Mouse (Mus musculus): Measurements from ENCODE around the gene Ctnnd2. TPM values are rescaled to one million over a fixed set of nuclear protein-coding genes. Genes with fewer than 3 reads are reported as not detected.

The Ctnnd2 gene
- polyA plus RNA-seq, 1 experiment = 0.02 TPM

DNA sequence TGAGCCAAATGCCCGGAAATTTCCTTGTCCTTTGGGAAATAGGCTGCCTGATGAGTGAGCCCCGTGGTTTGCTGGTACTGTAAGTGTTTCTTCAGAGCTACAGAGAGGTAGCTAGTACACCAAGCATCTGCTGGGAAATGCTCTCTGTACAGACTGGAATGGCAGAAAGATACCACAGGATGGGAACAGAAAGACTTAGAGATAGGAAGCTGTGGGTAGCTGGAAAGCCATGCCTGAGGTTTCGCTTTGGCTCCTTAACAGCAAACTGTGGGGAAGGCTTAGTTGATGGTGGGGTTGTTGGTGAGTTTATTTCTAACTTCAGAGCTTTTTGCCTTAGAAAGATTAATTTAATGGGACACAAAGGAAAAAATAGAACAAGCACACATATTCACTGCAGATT lies 485.2 kb downstream of the Ctnnd2 start:
- no peak overlapping the region for H3K4me3 ChIP-seq
- H3K27me3 ChIP-seq (ENCODE audit: control insufficient read depth, insufficient read depth, insufficient read length) = no peaks in the 10 kb centered on the region
- no peak overlapping the region for H3ac ChIP-seq (ENCODE audit: control insufficient read depth, insufficient read length)
- TF ChIP-seq MAX (IDR thresholded peaks at IDR 0.05; ENCODE audit: low read depth) = no peak
- TF ChIP-seq REST (IDR thresholded peaks at IDR 0.05; ENCODE audit: insufficient read depth, insufficient read length) = no peak
- no peak for TF ChIP-seq MYOG (IDR thresholded peaks at IDR 0.05; ENCODE audit: control insufficient read depth in 1 of 3, insufficient read depth in 1 of 3, insufficient read length in 2 of 3, low read depth in 2 of 3)
- no peak for TF ChIP-seq USF1 (IDR thresholded peaks at IDR 0.05; ENCODE audit: low read depth)
- no peak for TF ChIP-seq POLR2A (IDR thresholded peaks at IDR 0.05; ENCODE audit: insufficient read length, low read depth)
- TF ChIP-seq SRF (IDR thresholded peaks at IDR 0.05; ENCODE audit: control insufficient read depth, insufficient read length, low read depth) = no peak
- TF ChIP-seq TCF3 (IDR thresholded peaks at IDR 0.05; ENCODE audit: insufficient read length, low read depth) = no peak
- TF ChIP-seq POLR2AphosphoS2 (IDR thresholded peaks at IDR 0.05; ENCODE audit: insufficient read length, low read depth) = no peak
- no peak for TF ChIP-seq MYOD1 (IDR thresholded peaks at IDR 0.05; ENCODE audit: control insufficient read depth in 1 of 3, insufficient read length in 2 of 3, low read depth in 2 of 3)
- no peak for TF ChIP-seq TCF12 (IDR thresholded peaks at IDR 0.05; ENCODE audit: insufficient read depth, poor library complexity, severe bottlenecking)
- no peak for TF ChIP-seq E2F4 (IDR thresholded peaks at IDR 0.05; ENCODE audit: insufficient read depth)
- TF ChIP-seq CEBPB (IDR thresholded peaks at IDR 0.05; ENCODE audit: insufficient read depth, poor library complexity, severe bottlenecking) = no peak
- H3K36me3 ChIP-seq (ENCODE audit: control insufficient read depth, insufficient read depth) = no peaks in the 10 kb centered on the region
- H3K4me2 ChIP-seq (ENCODE audit: low read depth) = no peak overlapping the region
- H3K79me2 ChIP-seq (ENCODE audit: control insufficient read depth, insufficient read depth) = no peaks in the 10 kb centered on the region

DNA sequence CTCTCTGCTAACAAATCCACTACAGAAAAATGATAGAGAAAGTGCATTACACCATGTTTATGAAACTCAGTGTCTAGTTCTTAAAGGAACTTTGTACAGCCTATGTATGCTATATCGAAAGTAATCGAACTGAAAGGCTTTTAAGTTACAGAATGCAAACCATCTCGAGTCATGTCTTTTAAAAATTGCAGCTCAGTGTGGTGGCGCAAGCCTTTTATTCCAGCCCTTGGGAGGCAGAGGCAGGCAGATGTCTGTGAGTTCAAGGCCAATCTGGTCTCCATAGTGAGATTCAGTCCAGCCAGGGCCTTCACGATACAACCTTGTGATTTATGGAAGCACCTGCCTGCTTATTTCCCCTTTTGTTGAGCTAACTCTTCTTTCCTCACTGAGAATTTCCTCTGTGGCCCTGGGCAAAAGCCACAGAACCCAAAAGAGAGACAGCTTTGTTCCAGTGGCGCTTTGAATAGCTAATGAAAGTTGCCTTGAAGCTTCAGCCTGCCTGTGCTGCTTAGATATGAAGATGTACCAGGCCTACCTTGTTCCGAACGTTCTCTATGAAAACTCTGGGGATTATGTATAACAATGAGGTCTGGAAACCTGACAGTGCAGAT lies 488.3 kb downstream of the Ctnnd2 start:
- no peak for TF ChIP-seq MYOD1 (IDR thresholded peaks at IDR 0.05; ENCODE audit: control insufficient read depth in 1 of 3, insufficient read length in 2 of 3, low read depth in 2 of 3)
- no peak for TF ChIP-seq REST (IDR thresholded peaks at IDR 0.05; ENCODE audit: insufficient read depth, insufficient read length)
- TF ChIP-seq E2F4 (IDR thresholded peaks at IDR 0.05; ENCODE audit: insufficient read depth) = no peak
- TF ChIP-seq USF1 (IDR thresholded peaks at IDR 0.05; ENCODE audit: low read depth) = no peak
- no peak for TF ChIP-seq POLR2A (IDR thresholded peaks at IDR 0.05; ENCODE audit: insufficient read length, low read depth)
- no peak for TF ChIP-seq MAX (IDR thresholded peaks at IDR 0.05; ENCODE audit: low read depth)
- no peak for TF ChIP-seq SRF (IDR thresholded peaks at IDR 0.05; ENCODE audit: control insufficient read depth, insufficient read length, low read depth)
- no peak for TF ChIP-seq POLR2AphosphoS2 (IDR thresholded peaks at IDR 0.05; ENCODE audit: insufficient read length, low read depth)
- TF ChIP-seq CEBPB (IDR thresholded peaks at IDR 0.05; ENCODE audit: insufficient read depth, poor library complexity, severe bottlenecking) = no peak
- no peak for TF ChIP-seq MYOG (IDR thresholded peaks at IDR 0.05; ENCODE audit: control insufficient read depth in 1 of 3, insufficient read depth in 1 of 3, insufficient read length in 2 of 3, low read depth in 2 of 3)
- no peak for TF ChIP-seq TCF3 (IDR thresholded peaks at IDR 0.05; ENCODE audit: insufficient read length, low read depth)
- TF ChIP-seq TCF12 (IDR thresholded peaks at IDR 0.05; ENCODE audit: insufficient read depth, poor library complexity, severe bottlenecking) = no peak
- no peaks in the 10 kb centered on the region for H3K27me3 ChIP-seq (ENCODE audit: control insufficient read depth, insufficient read depth, insufficient read length)
- no peak overlapping the region for H3K4me3 ChIP-seq
- H3K4me2 ChIP-seq (ENCODE audit: low read depth) = no peak overlapping the region
- H3ac ChIP-seq (ENCODE audit: control insufficient read depth, insufficient read length) = no peak overlapping the region
- no peaks in the 10 kb centered on the region for H3K36me3 ChIP-seq (ENCODE audit: control insufficient read depth, insufficient read depth)
- no peaks in the 10 kb centered on the region for H3K79me2 ChIP-seq (ENCODE audit: control insufficient read depth, insufficient read depth)

DNA sequence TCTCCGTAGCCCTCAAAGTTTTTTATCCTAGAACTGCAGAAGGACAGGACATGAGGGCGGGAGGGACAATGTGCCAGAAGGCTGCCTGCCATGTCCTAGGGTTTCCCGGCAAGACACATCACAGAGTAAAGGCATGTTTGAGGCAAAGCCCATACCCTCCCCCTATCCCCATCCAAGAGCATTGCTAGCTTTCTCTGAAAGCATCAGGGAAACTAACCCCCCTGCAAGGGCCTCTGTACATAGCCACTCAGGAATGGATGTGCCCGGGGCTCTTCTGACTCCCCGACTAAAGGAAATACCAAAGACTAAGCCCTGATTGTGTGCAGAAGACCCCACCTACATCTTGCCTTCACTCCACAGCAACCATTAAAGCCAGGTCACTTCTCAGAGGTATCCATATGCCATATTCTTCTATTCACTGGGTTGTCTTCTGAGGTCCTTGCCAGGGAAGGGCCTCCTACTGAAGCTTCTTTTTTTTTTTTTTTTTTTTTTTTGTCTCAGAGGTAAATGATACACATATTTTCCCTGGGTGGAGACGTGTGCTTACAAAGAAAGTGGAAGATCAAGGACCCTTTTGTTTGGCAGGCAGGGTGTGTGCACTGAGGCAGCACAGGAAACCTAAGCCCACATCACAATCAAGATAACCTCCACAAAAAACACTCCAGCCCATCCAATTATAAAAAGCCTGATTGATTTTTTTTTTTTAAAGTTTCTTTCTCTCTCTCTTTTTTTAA lies 489.5 kb downstream of the Ctnnd2 start:
- TF ChIP-seq MYOD1 (IDR thresholded peaks at IDR 0.05; ENCODE audit: control insufficient read depth in 1 of 3, insufficient read length in 2 of 3, low read depth in 2 of 3) (no peak), SRF (IDR thresholded peaks at IDR 0.05; ENCODE audit: control insufficient read depth, insufficient read length, low read depth) (no peak), MYOG (IDR thresholded peaks at IDR 0.05; ENCODE audit: control insufficient read depth in 1 of 3, insufficient read depth in 1 of 3, insufficient read length in 2 of 3, low read depth in 2 of 3) (no peak), E2F4 (IDR thresholded peaks at IDR 0.05; ENCODE audit: insufficient read depth) (no peak), TCF3 (IDR thresholded peaks at IDR 0.05; ENCODE audit: insufficient read length, low read depth) (no peak), POLR2AphosphoS2 (IDR thresholded peaks at IDR 0.05; ENCODE audit: insufficient read length, low read depth) (no peak), POLR2A (IDR thresholded peaks at IDR 0.05; ENCODE audit: insufficient read length, low read depth) (no peak), MAX (IDR thresholded peaks at IDR 0.05; ENCODE audit: low read depth) (no peak), CEBPB (IDR thresholded peaks at IDR 0.05; ENCODE audit: insufficient read depth, poor library complexity, severe bottlenecking) (no peak), REST (IDR thresholded peaks at IDR 0.05; ENCODE audit: insufficient read depth, insufficient read length) (no peak), USF1 (IDR thresholded peaks at IDR 0.05; ENCODE audit: low read depth) (no peak), TCF12 (IDR thresholded peaks at IDR 0.05; ENCODE audit: insufficient read depth, poor library complexity, severe bottlenecking) (no peak)
- Histone ChIP-seq H3ac (ENCODE audit: control insufficient read depth, insufficient read length) (no peak overlapping the region), H3K79me2 (ENCODE audit: control insufficient read depth, insufficient read depth) (no peaks in the 10 kb centered on the region), H3K4me2 (ENCODE audit: low read depth) (no peak overlapping the region), H3K4me3 (no peak overlapping the region), H3K27me3 (ENCODE audit: control insufficient read depth, insufficient read depth, insufficient read length) (no peaks in the 10 kb centered on the region), H3K36me3 (ENCODE audit: control insufficient read depth, insufficient read depth) (no peaks in the 10 kb centered on the region)

DNA sequence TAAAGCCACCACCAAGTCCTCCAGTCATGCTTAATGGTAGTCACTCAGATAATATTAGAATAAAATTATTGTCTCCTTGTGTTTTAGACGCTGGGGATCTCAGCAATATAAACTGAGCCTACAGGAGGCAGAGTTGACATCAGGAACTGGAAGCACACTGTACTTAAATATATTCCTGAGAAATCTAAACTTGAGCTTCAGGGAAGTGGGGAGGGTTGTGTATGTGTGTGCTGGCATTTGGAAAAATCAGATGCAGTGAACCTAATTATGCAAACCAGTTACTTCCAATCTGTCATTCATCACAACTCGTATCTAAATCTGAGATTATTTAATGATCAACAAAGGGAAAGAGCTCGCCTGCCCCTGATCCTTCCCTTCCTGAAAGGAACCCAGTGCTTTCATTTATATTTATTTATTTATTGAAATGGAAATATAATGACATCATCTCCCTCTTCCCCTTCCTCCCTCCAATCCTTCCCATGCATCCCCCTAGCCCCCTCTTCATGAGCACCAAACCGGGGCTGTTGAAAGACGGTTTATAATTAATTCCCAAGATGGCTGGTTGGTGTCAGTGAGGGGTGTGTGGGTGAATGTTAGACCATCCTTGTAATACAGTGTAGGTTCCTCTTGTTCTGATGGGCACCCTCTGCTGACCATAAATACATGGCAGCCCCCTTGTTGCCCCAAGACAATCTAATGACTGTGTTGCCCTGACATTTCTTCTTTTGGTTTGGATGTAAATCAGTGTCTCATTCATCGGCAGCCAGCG lies 495.6 kb downstream of the Ctnnd2 start:
- Histone ChIP-seq H3K79me2 (ENCODE audit: control insufficient read depth, insufficient read depth) (no peaks in the 10 kb centered on the region), H3ac (ENCODE audit: control insufficient read depth, insufficient read length) (no peak overlapping the region), H3K27me3 (ENCODE audit: control insufficient read depth, insufficient read depth, insufficient read length) (peaks cover 7% of the 10 kb centered on the region), H3K36me3 (ENCODE audit: control insufficient read depth, insufficient read depth) (no peaks in the 10 kb centered on the region), H3K4me2 (ENCODE audit: low read depth) (no peak overlapping the region), H3K4me3 (no peak overlapping the region)
- TF ChIP-seq SRF (IDR thresholded peaks at IDR 0.05; ENCODE audit: control insufficient read depth, insufficient read length, low read depth) (no peak), MAX (IDR thresholded peaks at IDR 0.05; ENCODE audit: low read depth) (no peak)
